Mouse (Mus musculus) bone marrow macrophage, adult 2 months (primary cell): ENCODE data around the gene Dap3.

Source experiments
- CTCF ChIP-seq: IDR thresholded peaks from 2 replicates; pipeline ENCODE4 v1.5.1; 2012; ENCODE audit warnings: low read depth, mild to moderate bottlenecking, low read length, moderate library complexity
- POLR2A ChIP-seq: IDR thresholded peaks from 2 replicates; pipeline ENCODE4 v1.6.1; 2012; ENCODE audit warnings: mild to moderate bottlenecking, low read depth, low read length, borderline replicate concordance

DNA sequence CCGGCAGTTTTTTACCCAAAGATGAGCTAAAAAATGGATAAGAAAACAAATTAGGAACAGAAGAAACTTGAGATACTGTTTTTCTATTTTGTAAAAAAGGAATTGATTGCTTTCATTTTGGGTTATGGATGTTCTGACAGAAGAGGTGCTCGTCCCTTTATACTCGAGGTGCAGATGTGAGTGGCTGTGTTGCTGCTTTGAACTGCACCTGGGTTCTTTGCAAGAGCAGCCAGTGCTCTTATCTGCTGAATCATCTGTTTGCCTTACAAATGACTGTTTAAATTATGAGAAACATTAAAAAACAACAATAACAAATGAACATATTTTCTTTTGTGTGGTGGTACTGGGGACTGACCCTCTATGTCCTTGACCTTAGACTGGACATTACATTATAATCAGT is 21.5 kb downstream of the Dap3 start:
- TF ChIP-seq POLR2A, result no peak
- no peak for TF ChIP-seq CTCF
